In the genomic region with DNA sequence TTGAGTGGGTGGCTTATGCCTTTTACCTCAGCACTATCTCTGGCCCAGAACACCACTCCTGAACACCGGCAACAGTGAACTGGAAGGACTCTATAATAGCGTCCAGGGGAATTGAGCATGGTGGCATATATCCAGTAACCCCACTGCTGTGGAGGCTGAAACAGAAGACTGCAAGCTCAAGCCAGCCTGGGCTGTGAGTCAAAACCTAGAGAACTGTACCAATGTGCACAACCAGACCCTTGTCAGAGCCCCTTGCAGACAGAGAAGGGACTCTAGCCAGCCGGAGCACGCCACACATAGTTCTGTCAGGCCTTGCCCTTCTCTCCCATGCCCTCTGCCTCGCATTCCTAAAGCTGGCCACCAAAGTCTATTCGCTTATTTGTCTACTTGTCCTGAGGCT, we compare ENCODE assay signal across 14 mouse cellular contexts. TPM values are rescaled to one million over a fixed set of nuclear protein-coding genes. Genes with fewer than 3 reads are reported as not detected.
DNase-seq lines count a peak whose midpoint lies in the region; ATAC-seq lines count a peak whose summit lies in the region.
"Had no signal": no experiment of that assay in that cellular context is flagged by ENCODE, and none has a peak within 500 bp of the region (broad histone marks: within the 10 kb centered on the region; RNA-seq: fewer than 3 reads in every experiment).

No protein-coding gene starts in this region.

- no peak overlapping the region for H3K4me3 ChIP-seq in limb, embryonic 13.5 days
- no peak overlapping the region for H3K4me3 ChIP-seq in limb, embryonic 10.5 days
- no peak overlapping the region for H3K4me3 ChIP-seq in embryonic facial prominence, embryonic 15.5 days (replicated peaks)
- no peak overlapping the region for H3K4me3 ChIP-seq in limb, embryonic 15.5 days
- H3K4me3 ChIP-seq: embryonic facial prominence, embryonic 12.5 days; lung, embryonic 15.5 days had no signal

- 0 out of 2 replicates have a peak overlapping the region, but pooled peaks have one; percentile 15 for H3K27ac ChIP-seq in limb, embryonic 13.5 days
- H3K27ac ChIP-seq in limb, embryonic 10.5 days, result no peak overlapping the region
- peak overlapping the region; percentile 92 for H3K27ac ChIP-seq in embryonic facial prominence, embryonic 15.5 days (replicated peaks)
- peak overlapping the region; percentile 88 for H3K27ac ChIP-seq in limb, embryonic 15.5 days
- H3K27ac ChIP-seq: embryonic facial prominence, embryonic 12.5 days; lung, embryonic 15.5 days had no signal

- H3K9me3 ChIP-seq in limb, embryonic 13.5 days, result 0 out of 2 replicates have a peak, but pooled peaks cover 4% of the 10 kb centered on the region
- no peaks in the 10 kb centered on the region for H3K9me3 ChIP-seq in limb, embryonic 10.5 days (replicated peaks)
- H3K9me3 ChIP-seq in embryonic facial prominence, embryonic 15.5 days (replicated peaks), result no peaks in the 10 kb centered on the region
- H3K9me3 ChIP-seq in limb, embryonic 15.5 days, result no peaks in the 10 kb centered on the region
- H3K9me3 ChIP-seq: embryonic facial prominence, embryonic 12.5 days; lung, embryonic 15.5 days had no signal

- no peak overlapping the region for H3K4me2 ChIP-seq in limb, embryonic 13.5 days (replicated peaks)
- H3K4me2 ChIP-seq in embryonic facial prominence, embryonic 15.5 days (replicated peaks), result no peak overlapping the region
- no peak overlapping the region for H3K4me2 ChIP-seq in limb, embryonic 15.5 days
- H3K4me2 ChIP-seq: embryonic facial prominence, embryonic 12.5 days; lung, embryonic 15.5 days had no signal

- ATAC-seq in limb, embryonic 13.5 days (ENCODE audit: low FRiP score, low read depth), result no peak
- ATAC-seq in embryonic facial prominence, embryonic 15.5 days (ENCODE audit: insufficient number of reproducible peaks, low FRiP score, low TSS enrichment, low read depth), result no peak
- 0 out of 2 replicates have a peak, but pooled peaks have one; percentile 24 for ATAC-seq in limb, embryonic 15.5 days (ENCODE audit: insufficient number of reproducible peaks, low FRiP score, low TSS enrichment, low read depth)
- ATAC-seq: forebrain, embryonic 14.5 days had no signal

- DNase-seq in heart, adult 11 months, result peak; percentile 93
- no peak for DNase-seq in heart, postnatal 4 days
- DNase-seq in limb, embryonic 10.5 days (ENCODE audit: low spot score), result no peak
- DNase-seq in urinary bladder, postnatal 14 days (ENCODE audit: low spot score), result no peak
- DNase-seq: cerebellum, adult 9-10 months; kidney, adult 9 months; liver; right cerebral cortex, postnatal 25 days had no signal

- no peak overlapping the region for H3K9ac ChIP-seq in limb, embryonic 13.5 days
- no peak overlapping the region for H3K9ac ChIP-seq in embryonic facial prominence, embryonic 15.5 days
- no peak overlapping the region for H3K9ac ChIP-seq in limb, embryonic 15.5 days
- H3K9ac ChIP-seq: embryonic facial prominence, embryonic 12.5 days; lung, embryonic 15.5 days had no signal

- WGBS in limb, embryonic 13.5 days, result 77% methylated on average over 6 of the region's 6 CpGs
- 87% methylated on average over 6 of the region's 6 CpGs for WGBS in limb, embryonic 10.5 days
- WGBS in embryonic facial prominence, embryonic 15.5 days, result 72% methylated on average over 6 of the region's 6 CpGs
- WGBS in limb, embryonic 15.5 days, result 61% methylated on average over 6 of the region's 6 CpGs

- no peaks in the 10 kb centered on the region for H3K27me3 ChIP-seq in limb, embryonic 13.5 days
- H3K27me3 ChIP-seq in limb, embryonic 10.5 days (ENCODE audit: low read depth, poor library complexity, severe bottlenecking), result no peaks in the 10 kb centered on the region
- H3K27me3 ChIP-seq in embryonic facial prominence, embryonic 15.5 days, result no peaks in the 10 kb centered on the region
- H3K27me3 ChIP-seq in limb, embryonic 15.5 days, result no peaks in the 10 kb centered on the region
- H3K27me3 ChIP-seq: embryonic facial prominence, embryonic 12.5 days; lung, embryonic 15.5 days had no signal

- H3K36me3 ChIP-seq in limb, embryonic 13.5 days, result no peaks in the 10 kb centered on the region
- no peaks in the 10 kb centered on the region for H3K36me3 ChIP-seq in limb, embryonic 10.5 days
- H3K36me3 ChIP-seq in embryonic facial prominence, embryonic 15.5 days, result no peaks in the 10 kb centered on the region
- no peaks in the 10 kb centered on the region for H3K36me3 ChIP-seq in limb, embryonic 15.5 days
- H3K36me3 ChIP-seq: embryonic facial prominence, embryonic 12.5 days; lung, embryonic 15.5 days had no signal

- peaks cover 14% of the 10 kb centered on the region for H3K4me1 ChIP-seq in limb, embryonic 13.5 days
- H3K4me1 ChIP-seq in limb, embryonic 10.5 days, result peaks cover 35% of the 10 kb centered on the region
- peaks cover 32% of the 10 kb centered on the region for H3K4me1 ChIP-seq in embryonic facial prominence, embryonic 15.5 days
- peaks cover 43% of the 10 kb centered on the region for H3K4me1 ChIP-seq in limb, embryonic 15.5 days

RNA-seq across cellular contexts. Expression of gene Prr5, which starts 28.7 kb away (rescaled TPM):
- 10 to 100 TPM; 11.6 to 12.3 TPM for total RNA-seq in heart, postnatal 4 days (2021)
- 31.1 and 31.8 TPM in 2 replicates for polyA plus RNA-seq in limb, embryonic 13.5 days (2015; fragmentation: Nextera tagmentation; extraction: Ambion mirVana)
- 16.3 and 16.5 TPM in 2 replicates for polyA plus RNA-seq in limb, embryonic 10.5 days (2016; fragmentation: Nextera tagmentation; extraction: Ambion mirVana)
- 31.4 and 34.6 TPM in 2 replicates for polyA plus RNA-seq in embryonic facial prominence, embryonic 15.5 days (2015; fragmentation: Nextera tagmentation; extraction: Ambion mirVana)
- 34.5 and 36.3 TPM in 2 replicates for polyA plus RNA-seq in limb, embryonic 15.5 days (2015; fragmentation: Nextera tagmentation; extraction: Ambion mirVana)
